Mouse (Mus musculus): ENCODE measurements at regions not wholly inside any gene's neighbourhood (a gene's known extent, or its start where the extent isn't known, plus 50 kb on each side); places are given as distances from the start of the nearest gene placed in this dataset.

DNA sequence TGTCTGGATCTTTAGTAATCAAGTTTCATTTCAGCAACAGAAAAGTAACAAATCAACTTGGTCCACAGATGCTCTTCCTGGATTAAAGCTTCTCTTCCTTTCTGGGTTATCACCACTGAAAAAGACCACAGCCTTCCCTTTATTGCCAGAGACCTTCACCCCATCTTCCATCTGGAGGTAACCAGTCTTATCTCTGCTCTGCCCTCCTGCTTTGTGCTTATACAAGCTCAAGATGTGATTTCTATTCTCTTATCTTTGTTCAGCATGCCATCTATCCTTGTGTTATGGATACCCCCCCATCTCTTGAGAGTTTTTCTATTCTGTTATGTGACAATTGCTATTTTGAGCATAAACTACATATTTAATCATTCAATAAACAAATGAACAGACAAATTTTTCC, 734.5 kb upstream of the Tbl1xr1 start:
- Histone ChIP-seq H3K27ac (ENCODE audit: insufficient read depth, low read depth, low read length) (no peak overlapping the region), H3K27me3 (replicated peaks; ENCODE audit: control insufficient read depth, insufficient read depth, low read length) (no peaks in the 10 kb centered on the region), H3K36me3 (ENCODE audit: control insufficient read depth, insufficient read depth, low read length) (no peaks in the 10 kb centered on the region), H3K4me3 (ENCODE audit: insufficient read depth, low read depth, low read length) (no peak overlapping the region), H3K4me1 (ENCODE audit: control insufficient read depth, insufficient read depth, low read length) (no peaks in the 10 kb centered on the region)
- TF ChIP-seq CTCF (conservative IDR thresholded peaks at IDR 0.05; ENCODE audit: insufficient read depth, insufficient read length, low read depth, low read length) (no peak), POLR2A (IDR thresholded peaks at IDR 0.05; ENCODE audit: low read depth, low read length) (no peak)
- no peak for DNase-seq

DNA sequence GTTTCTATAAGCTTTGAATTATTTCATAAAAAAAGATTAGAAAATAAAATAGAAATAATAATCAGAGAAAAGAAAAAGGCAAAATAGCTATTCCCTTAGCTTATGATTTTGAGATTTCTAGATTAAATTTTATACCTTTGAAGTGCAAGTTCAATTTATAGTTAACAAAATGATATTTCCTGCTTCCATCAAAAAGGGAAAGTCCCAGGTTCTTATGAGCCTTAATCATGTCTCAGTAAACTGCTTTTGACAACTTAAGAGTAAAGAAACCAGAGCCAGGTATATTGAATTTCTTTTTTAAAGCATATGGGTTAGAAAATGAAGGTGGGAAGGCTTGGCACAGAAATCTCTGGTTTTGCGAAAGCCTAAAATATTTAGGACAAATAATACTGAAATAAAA, 733.4 kb upstream of the Tbl1xr1 start:
- DNase-seq, result no peak
- 96% methylated on average over 1 of the region's 1 CpGs for WGBS

DNA sequence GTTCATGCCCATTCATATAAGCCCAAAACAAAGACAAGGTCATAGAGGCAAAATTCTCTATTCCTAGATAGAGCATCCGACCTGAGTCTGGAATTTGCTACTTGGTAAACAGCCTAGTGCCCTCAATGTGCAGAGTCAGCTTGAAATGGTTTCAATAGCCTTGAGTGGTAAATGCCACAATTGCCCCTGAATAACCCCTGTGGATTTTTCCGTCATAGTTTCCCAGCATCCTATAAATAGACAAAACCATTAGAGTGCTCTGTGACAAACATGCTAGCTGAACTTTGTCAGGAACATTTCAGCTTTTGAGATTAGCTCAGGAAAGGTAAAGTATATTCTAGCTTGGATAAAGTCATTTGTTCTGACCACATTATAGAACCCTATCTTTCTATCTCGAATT, 727.0 kb upstream of the Tbl1xr1 start:
- TF ChIP-seq POLR2A (IDR thresholded peaks at IDR 0.05; ENCODE audit: low read depth, low read length), result no peak
- no peak for TF ChIP-seq CTCF (conservative IDR thresholded peaks at IDR 0.05; ENCODE audit: insufficient read depth, insufficient read length, low read depth, low read length)
- peak; percentile 9 for DNase-seq
- no peaks in the 10 kb centered on the region for H3K27me3 ChIP-seq (replicated peaks; ENCODE audit: control insufficient read depth, insufficient read depth, low read length)
- H3K36me3 ChIP-seq (ENCODE audit: control insufficient read depth, insufficient read depth, low read length), result no peaks in the 10 kb centered on the region
- no peak overlapping the region for H3K4me3 ChIP-seq (ENCODE audit: insufficient read depth, low read depth, low read length)
- H3K27ac ChIP-seq (ENCODE audit: insufficient read depth, low read depth, low read length), result no peak overlapping the region
- no peaks in the 10 kb centered on the region for H3K4me1 ChIP-seq (ENCODE audit: control insufficient read depth, insufficient read depth, low read length)
- WGBS, result 45% methylated on average over 3 of the region's 3 CpGs

More for the DNA sequence above, 733.4 kb upstream of the Tbl1xr1 start:
- Histone ChIP-seq H3K4me3 (ENCODE audit: insufficient read depth, low read depth, low read length) (no peak overlapping the region), H3K27me3 (replicated peaks; ENCODE audit: control insufficient read depth, insufficient read depth, low read length) (no peaks in the 10 kb centered on the region), H3K36me3 (ENCODE audit: control insufficient read depth, insufficient read depth, low read length) (no peaks in the 10 kb centered on the region), H3K27ac (ENCODE audit: insufficient read depth, low read depth, low read length) (no peak overlapping the region), H3K4me1 (ENCODE audit: control insufficient read depth, insufficient read depth, low read length) (no peaks in the 10 kb centered on the region)
- no peak for TF ChIP-seq CTCF (conservative IDR thresholded peaks at IDR 0.05; ENCODE audit: insufficient read depth, insufficient read length, low read depth, low read length)
- TF ChIP-seq POLR2A (IDR thresholded peaks at IDR 0.05; ENCODE audit: low read depth, low read length), result no peak

DNA sequence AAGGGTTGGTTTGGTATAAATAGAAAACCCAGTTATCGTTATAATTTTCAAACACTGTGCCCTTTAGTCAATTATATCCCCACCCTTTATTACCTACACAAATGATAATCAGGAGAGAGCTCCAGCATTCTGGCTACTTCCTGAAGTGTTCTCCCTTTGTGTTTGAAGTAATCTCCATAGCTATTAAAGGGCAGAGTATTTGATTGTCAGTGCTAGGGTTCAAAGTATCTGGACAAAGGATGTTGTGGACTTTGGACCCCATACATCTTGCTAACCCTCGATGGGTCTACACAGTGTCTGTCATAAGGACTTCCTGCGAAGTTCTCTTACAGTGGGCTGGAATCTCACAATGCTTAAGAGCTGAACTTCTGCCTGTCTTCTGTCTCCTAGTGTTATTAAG, 720.3 kb upstream of the Tbl1xr1 start:
- WGBS, result 73% methylated on average over 3 of the region's 3 CpGs

GRCm38 (mm10) chr3:21356831-21357712, 719.4 kb upstream of the Tbl1xr1 start:
- no peak for DNase-seq
- Histone ChIP-seq H3K4me1 (ENCODE audit: control insufficient read depth, insufficient read depth, low read length) (no peaks in the 10 kb centered on the region; the same call in 1 of the 2 replicates), H3K27ac (ENCODE audit: insufficient read depth, low read depth, low read length) (no peak overlapping the region), H3K36me3 (ENCODE audit: control insufficient read depth, insufficient read depth, low read length) (no peaks in the 10 kb centered on the region), H3K27me3 (replicated peaks; ENCODE audit: control insufficient read depth, insufficient read depth, low read length) (no peaks in the 10 kb centered on the region), H3K4me3 (ENCODE audit: insufficient read depth, low read depth, low read length) (no peak overlapping the region)
- no peak for TF ChIP-seq POLR2A (IDR thresholded peaks at IDR 0.05; ENCODE audit: low read depth, low read length)
- 73% methylated on average over 6 of the region's 6 CpGs for WGBS

More for the DNA sequence above, 720.3 kb upstream of the Tbl1xr1 start:
- Histone ChIP-seq H3K36me3 (ENCODE audit: control insufficient read depth, insufficient read depth, low read length) (no peaks in the 10 kb centered on the region), H3K4me1 (ENCODE audit: control insufficient read depth, insufficient read depth, low read length) (no peaks in the 10 kb centered on the region), H3K27ac (ENCODE audit: insufficient read depth, low read depth, low read length) (no peak overlapping the region), H3K27me3 (replicated peaks; ENCODE audit: control insufficient read depth, insufficient read depth, low read length) (no peaks in the 10 kb centered on the region), H3K4me3 (ENCODE audit: insufficient read depth, low read depth, low read length) (no peak overlapping the region)
- DNase-seq, result no peak
- no peak for TF ChIP-seq POLR2A (IDR thresholded peaks at IDR 0.05; ENCODE audit: low read depth, low read length)
- TF ChIP-seq CTCF (conservative IDR thresholded peaks at IDR 0.05; ENCODE audit: insufficient read depth, insufficient read length, low read depth, low read length), result no peak

- no peaks in the 10 kb centered on the region for H3K27me3 ChIP-seq (replicated peaks; ENCODE audit: control insufficient read depth, insufficient read depth, low read length)
- TF ChIP-seq CTCF (conservative IDR thresholded peaks at IDR 0.05; ENCODE audit: insufficient read depth, insufficient read length, low read depth, low read length), result no peak
- H3K4me1 ChIP-seq (ENCODE audit: control insufficient read depth, insufficient read depth, low read length), result no peaks in the 10 kb centered on the region; the same call in 1 of the 2 replicates
- no peaks in the 10 kb centered on the region for H3K36me3 ChIP-seq (ENCODE audit: control insufficient read depth, insufficient read depth, low read length)
- no peak for DNase-seq
- H3K27ac ChIP-seq (ENCODE audit: insufficient read depth, low read depth, low read length), result no peak overlapping the region
- WGBS, result 90% methylated on average over 6 of the region's 6 CpGs
- no peak overlapping the region for H3K4me3 ChIP-seq (ENCODE audit: insufficient read depth, low read depth, low read length)
Measured at GRCm38 (mm10) chr3:21358068-21358467, 718.4 kb upstream of the Tbl1xr1 start.

GRCm38 (mm10) chr3:21361069-21361468, 715.4 kb upstream of the Tbl1xr1 start:
- 60% methylated on average over 3 of the region's 3 CpGs for WGBS
- TF ChIP-seq CTCF (conservative IDR thresholded peaks at IDR 0.05; ENCODE audit: insufficient read depth, insufficient read length, low read depth, low read length), result no peak
- no peak for TF ChIP-seq POLR2A (IDR thresholded peaks at IDR 0.05; ENCODE audit: low read depth, low read length)

More at GRCm38 (mm10) chr3:21361069-21361468, 715.4 kb upstream of the Tbl1xr1 start:
- H3K36me3 ChIP-seq (ENCODE audit: control insufficient read depth, insufficient read depth, low read length), result no peaks in the 10 kb centered on the region
- no peaks in the 10 kb centered on the region; the same call in 1 of the 2 replicates for H3K4me1 ChIP-seq (ENCODE audit: control insufficient read depth, insufficient read depth, low read length)
- H3K4me3 ChIP-seq (ENCODE audit: insufficient read depth, low read depth, low read length), result no peak overlapping the region
- no peaks in the 10 kb centered on the region for H3K27me3 ChIP-seq (replicated peaks; ENCODE audit: control insufficient read depth, insufficient read depth, low read length)
- H3K27ac ChIP-seq (ENCODE audit: insufficient read depth, low read depth, low read length), result no peak overlapping the region
- peak; percentile 73 for DNase-seq

All from kidney, adult 2 months (tissue).